Mouse (Mus musculus) midbrain, embryonic 16.5 days (tissue): ENCODE measurements around the gene Amotl2. TPM values are rescaled to one million over a fixed set of nuclear protein-coding genes. Genes with fewer than 3 reads are reported as not detected.

Source experiments
- ATAC-seq: fragments of 200-750 bp; cut with Nextera tagmentation; 2 replicates; pipeline ENCODE4 v1.8.0; 2017; ENCODE audit warnings: moderate TSS enrichment
- H3K27ac ChIP-seq: fragments of 300-500 bp; sonication (generic); 2 replicates; pipeline ENCODE4 v1.5.1; 2014; ENCODE audit warnings: mild to moderate bottlenecking, low read length, mixed read lengths
- H3K27me3 ChIP-seq: fragments of 300-500 bp; sonication (generic); 2 replicates; pipeline ENCODE4 v1.6.1; 2014; ENCODE audit warnings: low read depth, low read length, mixed read lengths; ENCODE audit not compliant: control insufficient read depth, insufficient read depth
- H3K36me3 ChIP-seq: fragments of 300-500 bp; sonication (generic); 2 replicates; pipeline ENCODE4 v1.6.1; 2014; ENCODE audit warnings: mild to moderate bottlenecking, low read length, moderate library complexity, mixed read lengths; ENCODE audit not compliant: control insufficient read depth, insufficient read depth
- H3K4me1 ChIP-seq: fragments of 300-500 bp; sonication (generic); 2 replicates; pipeline ENCODE4 v1.6.1; 2014; ENCODE audit warnings: mild to moderate bottlenecking, low read length, mixed read lengths; ENCODE audit not compliant: control insufficient read depth, insufficient read depth
- H3K4me2 ChIP-seq: fragments of 300-500 bp; sonication (generic); 2 replicates; pipeline ENCODE4 v1.6.1; 2014; ENCODE audit warnings: mild to moderate bottlenecking, low read length, mixed read lengths
- H3K4me3 ChIP-seq: fragments of 300-500 bp; sonication (generic); 2 replicates; pipeline ENCODE4 v1.5.1; 2014; ENCODE audit warnings: low read depth, mild to moderate bottlenecking, low read length, moderate library complexity, mixed read lengths
- H3K9ac ChIP-seq: fragments of 300-500 bp; sonication (generic); 2 replicates; pipeline ENCODE4 v1.6.1; 2014; ENCODE audit warnings: low read depth, low read length, mixed read lengths
- H3K9me3 ChIP-seq: fragments of 300-500 bp; sonication (generic); replicated peaks from 2 replicates; pipeline ENCODE4 v1.6.1; 2014; ENCODE audit warnings: mild to moderate bottlenecking, low read length, mixed read lengths; ENCODE audit not compliant: control insufficient read depth, poor library complexity, severe bottlenecking
- WGBS: fragments of 180-500 bp; shearing (Covaris S2); extraction: QIAGEN DNeasy Blood & Tissue Kit; methylation state at CpG from one replicate; pipeline ENCODE4 v1.1.7; 2014; 5-methylcytosine and 5-hydroxymethylcytosine counted together
- polyA plus RNA-seq: library from polyadenylated mRNA; unstranded; fragments of >200 nt; fragmentation: Nextera tagmentation; extraction: Ambion mirVana; gene quantifications from 2 replicates; pipeline ENCODE4 v1.2.1, GENCODE M21; 2015

The Amotl2 gene
- polyA plus RNA-seq, 1 experiment from 2014 or later, result 58.4 TPM

GRCm38 (mm10) chr9:102735231-102735630, 18.8 kb downstream of the Amotl2 start:
- Histone ChIP-seq H3K27me3 (no peaks in the 10 kb centered on the region), H3K4me1 (no peaks in the 10 kb centered on the region), H3K9me3 (no peaks in the 10 kb centered on the region), H3K9ac (no peak overlapping the region), H3K4me2 (no peak overlapping the region), H3K36me3 (peaks cover 34% of the 10 kb centered on the region), H3K27ac (no peak overlapping the region), H3K4me3 (no peak overlapping the region)
- 97% methylated on average over 3 of the region's 3 CpGs for WGBS
- no peak for ATAC-seq

- WGBS, result 33% methylated on average over 1 of the region's 1 CpGs
- Histone ChIP-seq H3K9ac (no peak overlapping the region), H3K4me3 (no peak overlapping the region), H3K27me3 (no peaks in the 10 kb centered on the region), H3K9me3 (no peaks in the 10 kb centered on the region), H3K36me3 (peaks cover 27% of the 10 kb centered on the region), H3K27ac (no peak overlapping the region), H3K4me2 (no peak overlapping the region), H3K4me1 (no peaks in the 10 kb centered on the region)
- ATAC-seq, result no peak
These were observed 19.5 kb downstream of the Amotl2 start for GRCm38 (mm10) chr9:102735996-102736395.

- H3K9ac ChIP-seq, result no peak overlapping the region
- no peak overlapping the region for H3K27ac ChIP-seq
- WGBS, result 40% methylated on average over 1 of the region's 1 CpGs
- no peak overlapping the region for H3K4me2 ChIP-seq
- H3K4me1 ChIP-seq, result no peaks in the 10 kb centered on the region
- H3K4me3 ChIP-seq, result no peak overlapping the region
- no peak for ATAC-seq
- peaks cover 13% of the 10 kb centered on the region for H3K36me3 ChIP-seq
- no peaks in the 10 kb centered on the region for H3K27me3 ChIP-seq
- H3K9me3 ChIP-seq, result no peaks in the 10 kb centered on the region
These were observed 20.9 kb downstream of the Amotl2 start for GRCm38 (mm10) chr9:102737405-102737804.

- H3K27ac ChIP-seq, result no peak overlapping the region
- 74% methylated on average over 5 of the region's 5 CpGs for WGBS
- H3K4me1 ChIP-seq, result no peaks in the 10 kb centered on the region
- H3K9me3 ChIP-seq, result no peaks in the 10 kb centered on the region
- no peak overlapping the region for H3K4me3 ChIP-seq
- H3K27me3 ChIP-seq, result no peaks in the 10 kb centered on the region
- no peak for ATAC-seq
- H3K9ac ChIP-seq, result no peak overlapping the region
- no peak overlapping the region for H3K4me2 ChIP-seq
- no peaks in the 10 kb centered on the region for H3K36me3 ChIP-seq
These were observed 30.3 kb downstream of the Amotl2 start for GRCm38 (mm10) chr9:102746753-102747152.

- Histone ChIP-seq H3K27me3 (no peaks in the 10 kb centered on the region), H3K9me3 (no peaks in the 10 kb centered on the region), H3K4me2 (no peak overlapping the region), H3K27ac (no peak overlapping the region), H3K9ac (no peak overlapping the region), H3K36me3 (no peaks in the 10 kb centered on the region), H3K4me1 (no peaks in the 10 kb centered on the region), H3K4me3 (no peak overlapping the region)
- ATAC-seq, result no peak
- 57% methylated on average over 5 of the region's 5 CpGs for WGBS
These were observed 31.4 kb downstream of the Amotl2 start for GRCm38 (mm10) chr9:102747902-102748301.

- Histone ChIP-seq H3K9me3 (no peaks in the 10 kb centered on the region), H3K27ac (no peak overlapping the region), H3K4me2 (no peak overlapping the region), H3K9ac (no peak overlapping the region), H3K36me3 (no peaks in the 10 kb centered on the region), H3K4me3 (no peak overlapping the region), H3K4me1 (no peaks in the 10 kb centered on the region), H3K27me3 (no peaks in the 10 kb centered on the region)
- WGBS, result 91% methylated on average over 11 of the region's 11 CpGs
- no peak for ATAC-seq
These were observed 32.7 kb downstream of the Amotl2 start for GRCm38 (mm10) chr9:102749216-102749615.

GRCm38 (mm10) chr9:102751632-102752303, 35.3 kb downstream of the Amotl2 start:
- no peak overlapping the region for H3K4me2 ChIP-seq
- H3K9ac ChIP-seq, result no peak overlapping the region
- 93% methylated on average over 5 of the region's 5 CpGs for WGBS
- no peaks in the 10 kb centered on the region for H3K4me1 ChIP-seq
- H3K27ac ChIP-seq, result no peak overlapping the region
- no peak for ATAC-seq
- no peak overlapping the region for H3K4me3 ChIP-seq
- H3K27me3 ChIP-seq, result no peaks in the 10 kb centered on the region
- H3K36me3 ChIP-seq, result no peaks in the 10 kb centered on the region
- no peaks in the 10 kb centered on the region for H3K9me3 ChIP-seq

GRCm38 (mm10) chr9:102753299-102753698, 36.8 kb downstream of the Amotl2 start:
- H3K27me3 ChIP-seq, result no peaks in the 10 kb centered on the region
- no peak for ATAC-seq
- H3K36me3 ChIP-seq, result no peaks in the 10 kb centered on the region

GRCm38 (mm10) chr9:102755161-102755560, 38.7 kb downstream of the Amotl2 start:
- 62% methylated on average over 4 of the region's 4 CpGs for WGBS
- Histone ChIP-seq H3K9me3 (no peaks in the 10 kb centered on the region), H3K27ac (no peak overlapping the region), H3K4me3 (no peak overlapping the region), H3K27me3 (no peaks in the 10 kb centered on the region), H3K4me1 (no peaks in the 10 kb centered on the region), H3K4me2 (no peak overlapping the region), H3K9ac (no peak overlapping the region), H3K36me3 (no peaks in the 10 kb centered on the region)
- ATAC-seq, result no peak

More at GRCm38 (mm10) chr9:102753299-102753698, 36.8 kb downstream of the Amotl2 start:
- Histone ChIP-seq H3K9me3 (no peaks in the 10 kb centered on the region), H3K4me1 (no peaks in the 10 kb centered on the region), H3K9ac (no peak overlapping the region), H3K27ac (no peak overlapping the region), H3K4me2 (no peak overlapping the region), H3K4me3 (no peak overlapping the region)
